Comparison of ENCODE assay signal across 19 mouse cellular contexts in the genomic region with DNA sequence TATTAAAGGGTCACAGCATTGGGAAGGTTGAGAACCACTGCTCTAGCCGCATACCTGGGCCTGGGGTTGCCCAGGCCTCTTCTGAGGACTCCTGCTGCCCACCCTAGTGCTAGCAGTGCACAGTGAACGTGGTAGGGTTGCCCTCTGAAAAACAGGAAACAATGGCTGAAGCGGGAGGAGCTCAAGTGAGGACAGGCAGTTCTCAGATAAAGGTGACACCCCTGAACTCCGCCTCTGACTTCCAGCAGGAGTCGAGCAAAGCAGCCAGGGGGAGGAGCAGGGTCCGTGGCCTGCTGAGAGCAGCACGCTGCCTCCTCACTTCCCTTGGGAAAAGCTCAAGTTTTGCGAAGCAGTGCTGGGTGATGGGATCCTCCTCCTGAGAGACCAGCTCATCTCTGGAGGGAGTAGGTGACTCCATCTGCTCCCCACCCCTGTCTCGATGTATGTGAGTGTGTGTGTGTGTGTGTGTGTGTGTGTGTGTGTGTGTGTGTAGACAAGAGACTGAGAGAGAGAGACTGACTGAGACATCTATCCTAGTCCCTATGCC. TPM values are rescaled to one million over a fixed set of nuclear protein-coding genes. Genes with fewer than 3 reads are reported as not detected.
DNase-seq lines count a peak whose midpoint lies in the region; ATAC-seq and TF ChIP-seq lines count a peak whose summit lies in the region.
"Had no signal": no experiment of that assay in that cellular context is flagged by ENCODE, and none has a peak within 500 bp of the region (broad histone marks: within the 10 kb centered on the region; RNA-seq: fewer than 3 reads in every experiment).

No protein-coding gene starts in this region.

- TF ChIP-seq CTCF in CH12.LX (conservative IDR thresholded peaks at IDR 0.05 in 1 of 2, IDR thresholded peaks at IDR 0.05 in 1 of 2; ENCODE audit: low read depth in 2 of 2, low read length in 2 of 2) (no peak), MEL (IDR thresholded peaks at IDR 0.05 in 2 of 3, conservative IDR thresholded peaks at IDR 0.05 in 1 of 3; ENCODE audit: control insufficient read depth in 1 of 3, insufficient read depth in 1 of 3, low read depth in 2 of 3, low read length in 3 of 3, poor library complexity in 1 of 3, severe bottlenecking in 1 of 3) (no peak)

- H3K4me2 ChIP-seq in heart, embryonic 13.5 days, result no peak overlapping the region
- no peak overlapping the region for H3K4me2 ChIP-seq in CH12.LX (ENCODE audit: insufficient read depth, low read depth, poor library complexity, severe bottlenecking)
- H3K4me2 ChIP-seq: forebrain, embryonic 12.5 days; neural tube, embryonic 13.5 days had no signal

- no peak overlapping the region for H3K4me3 ChIP-seq in heart, embryonic 13.5 days
- H3K4me3 ChIP-seq in CH12.LX (replicated peaks in 1 of 3; ENCODE audit: low read depth in 2 of 3, low read length in 2 of 3, poor library complexity in 1 of 3), result no peak overlapping the region
- H3K4me3 ChIP-seq in MEL (ENCODE audit: control insufficient read depth in 1 of 2, insufficient read depth in 1 of 2, low read depth in 2 of 2, low read length in 2 of 2), result peak overlapping the region; percentile 41 to 56
- H3K4me3 ChIP-seq: forebrain, embryonic 12.5 days; layer of hippocampus, adult 2 months; neural tube, embryonic 13.5 days had no signal

- 0 out of 2 replicates have a peak overlapping the region, but pooled peaks have one; percentile 10 for H3K9ac ChIP-seq in heart, embryonic 13.5 days
- H3K9ac ChIP-seq in CH12.LX (ENCODE audit: insufficient read depth, low read depth) (no peak overlapping the region), MEL (ENCODE audit: control insufficient read depth, low read depth, low read length, poor library complexity, severe bottlenecking) (0 out of 2 replicates have a peak overlapping the region, but pooled peaks have one; percentile 29)
- H3K9ac ChIP-seq: forebrain, embryonic 12.5 days; liver, embryonic 14.5 days; neural tube, embryonic 13.5 days had no signal

- peaks cover 7% of the 10 kb centered on the region for H3K4me1 ChIP-seq in heart, embryonic 13.5 days
- H3K4me1 ChIP-seq in CH12.LX (ENCODE audit: control insufficient read depth in 1 of 2, insufficient read depth in 2 of 2) (peaks cover 7 to 22% of the 10 kb centered on the region in 2 experiments; a peak in 2 of 4 replicates), MEL (ENCODE audit: control insufficient read depth in 1 of 2, insufficient read depth in 2 of 2, low read length in 2 of 2) (peaks cover 0 to 10% of the 10 kb centered on the region in 2 experiments; a peak in 1 of 4 replicates)

- no peak for DNase-seq in heart, postnatal 14 days
- peak; percentile 15 for DNase-seq in CH12.LX (ENCODE audit: extremely low read depth)
- DNase-seq in MEL (ENCODE audit: low read depth, low spot score), result peak; percentile 75
- DNase-seq in layer of hippocampus, adult 18-20 months (ENCODE audit: low spot score in 2 of 2), result no peak
- DNase-seq in kidney, adult 11 months, result no peak
- no peak for DNase-seq in cerebellum, adult 9-11 months
- DNase-seq: cerebellum, adult 11-12 months; lung, postnatal 36 days; spleen, adult 18-20 months; thymus, postnatal 25 days had no signal

- dilution Hi-C loops in CH12.LX (cut with MboI; ENCODE audit: extremely low pct_ligation_motif_present, extremely low pct_unique_long_range_greater_than_20kb, low sequenced_read_pairs), result no loop called here

- H3K79me2 ChIP-seq in CH12.LX (replicated peaks; ENCODE audit: control insufficient read depth, extremely low read depth, insufficient read depth, poor library complexity, severe bottlenecking), result no peaks in the 10 kb centered on the region
- H3K79me2 ChIP-seq in MEL (ENCODE audit: control insufficient read depth, insufficient read depth, low read length, poor library complexity), result no peaks in the 10 kb centered on the region

- TF ChIP-seq EP300 in CH12.LX (IDR thresholded peaks at IDR 0.05; ENCODE audit: low read length) (no peak), MEL (IDR thresholded peaks at IDR 0.05; ENCODE audit: low read depth in 1 of 2, low read length in 2 of 2) (no peak)

- no peak for ATAC-seq in heart, embryonic 13.5 days (ENCODE audit: extremely low read depth, insufficient number of reproducible peaks, low FRiP score, low TSS enrichment)
- ATAC-seq in erythroid progenitor cell, adult 5-6 weeks (replicated peaks; ENCODE audit: low FRiP score, poor library complexity, severe bottlenecking), result 0 out of 2 replicates have a peak, but pooled peaks have one; percentile 34
- ATAC-seq: activated CD4-positive, CD25-positive, alpha-beta regulatory T cell, adult 4 months had no signal

- WGBS in heart, embryonic 13.5 days, result 7% methylated on average over 9 of the region's 9 CpGs

- intact Hi-C loops in heart, postnatal 14 days (cut with DNase I), result no loop called here

- peaks cover 24% of the 10 kb centered on the region for H3K27me3 ChIP-seq in heart, embryonic 13.5 days (replicated peaks)
- H3K27me3 ChIP-seq in CH12.LX (replicated peaks) (peaks cover 1% of the 10 kb centered on the region), MEL (ENCODE audit: control insufficient read depth in 1 of 2, insufficient read depth in 2 of 2, low read length in 2 of 2) (peaks cover 0 to 1% of the 10 kb centered on the region in 2 experiments; a peak in 2 of 4 replicates)
- H3K27me3 ChIP-seq: forebrain, embryonic 12.5 days; neural tube, embryonic 13.5 days had no signal

- H3K36me3 ChIP-seq in heart, embryonic 13.5 days, result no peaks in the 10 kb centered on the region
- H3K36me3 ChIP-seq in CH12.LX (replicated peaks in 1 of 2; ENCODE audit: control insufficient read depth in 1 of 2, insufficient read depth in 1 of 2, low read length in 1 of 2) (no peaks in the 10 kb centered on the region), MEL (ENCODE audit: control insufficient read depth in 1 of 2, insufficient read depth in 2 of 2, low read length in 2 of 2) (peaks cover 0 to 5% of the 10 kb centered on the region in 2 experiments; a peak in 2 of 4 replicates)
- H3K36me3 ChIP-seq: forebrain, embryonic 12.5 days; neural tube, embryonic 13.5 days had no signal

- H3K9me3 ChIP-seq in heart, embryonic 13.5 days, result no peaks in the 10 kb centered on the region
- H3K9me3 ChIP-seq in CH12.LX (replicated peaks; ENCODE audit: low read length) (no peaks in the 10 kb centered on the region), MEL (replicated peaks; ENCODE audit: insufficient read depth, low read length) (no peaks in the 10 kb centered on the region)
- H3K9me3 ChIP-seq: forebrain, embryonic 12.5 days; neural tube, embryonic 13.5 days had no signal

- no peak for TF ChIP-seq POLR2A in CH12.LX (IDR thresholded peaks at IDR 0.05; ENCODE audit: low read depth, low read length)
- TF ChIP-seq POLR2A in MEL (IDR thresholded peaks at IDR 0.05; ENCODE audit: control insufficient read depth in 1 of 2, insufficient read depth in 1 of 2, low read depth in 1 of 2, low read length in 2 of 2, poor library complexity in 1 of 2), result 0 out of 4 replicates have a peak, but pooled peaks of 1 of the 2 experiments have one; percentile 34

- in situ Hi-C loops in CH12.LX (cut with MboI; ENCODE audit: low pct_ligation_motif_present, low pct_unique_long_range_greater_than_20kb, low sequenced_read_pairs), result no loop called here

- no peak overlapping the region for H3K27ac ChIP-seq in heart, embryonic 13.5 days (replicated peaks)
- H3K27ac ChIP-seq in CH12.LX (ENCODE audit: insufficient read depth, low read depth) (no peak overlapping the region), MEL (ENCODE audit: control insufficient read depth, low read depth, low read length) (no peak overlapping the region)
- H3K27ac ChIP-seq: forebrain, embryonic 12.5 days; layer of hippocampus, adult 2 months; liver, embryonic 14.5 days; neural tube, embryonic 13.5 days; stomach, postnatal 0 days had no signal

- TF ChIP-seq RAD21 in CH12.LX (IDR thresholded peaks at IDR 0.05; ENCODE audit: low read depth, low read length) (no peak), MEL (IDR thresholded peaks at IDR 0.05; ENCODE audit: low read depth, low read length) (no peak)

TF ChIP-seq in CH12.LX, 34 proteins besides CTCF, POLR2A, EP300 and RAD21 (continues in another document):
- TF ChIP-seq TBP (conservative IDR thresholded peaks at IDR 0.05; ENCODE audit: low read depth, low read length) (no peak), SIN3A (IDR thresholded peaks at IDR 0.05; ENCODE audit: low read length) (no peak), MAFK (IDR thresholded peaks at IDR 0.05; ENCODE audit: insufficient replicate concordance, low read length) (no peak), POLR2AphosphoS2 (IDR thresholded peaks at IDR 0.05; ENCODE audit: low read depth, low read length) (no peak), USF1 (IDR thresholded peaks at IDR 0.05; ENCODE audit: low read depth, low read length) (no peak), MAZ (IDR thresholded peaks at IDR 0.05; ENCODE audit: low read depth, low read length) (no peak), CHD2 (IDR thresholded peaks at IDR 0.05; ENCODE audit: low read length) (no peak), MAX (IDR thresholded peaks at IDR 0.05; ENCODE audit: low read length) (no peak), MXI1 (IDR thresholded peaks at IDR 0.05; ENCODE audit: low read depth, low read length) (no peak)

TF ChIP-seq in MEL, 35 proteins besides CTCF, POLR2A, EP300 and RAD21 (continues in another document):
- TF ChIP-seq MXI1 (IDR thresholded peaks at IDR 0.05; ENCODE audit: low read depth, low read length) (0 out of 2 replicates have a peak, but pooled peaks have one; percentile 48), MAX (IDR thresholded peaks at IDR 0.05; ENCODE audit: low read length) (no peak), MAZ (IDR thresholded peaks at IDR 0.05; ENCODE audit: low read depth, low read length) (0 out of 2 replicates have a peak, but pooled peaks have one; percentile 22), ZC3H11A (IDR thresholded peaks at IDR 0.05; ENCODE audit: low read depth, low read length) (no peak), CHD1 (IDR thresholded peaks at IDR 0.05; ENCODE audit: low read depth, low read length) (no peak), NELFE (IDR thresholded peaks at IDR 0.05; ENCODE audit: low read depth, low read length) (0 out of 2 replicates have a peak, but pooled peaks have one; percentile 22), SMC3 (IDR thresholded peaks at IDR 0.05; ENCODE audit: low read depth, low read length) (no peak), SIN3A (IDR thresholded peaks at IDR 0.05; ENCODE audit: low read length) (no peak)

RNA-seq across cellular contexts. Expression of a gene that starts 38.2 kb away (rescaled TPM):
- polyA plus RNA-seq in heart, embryonic 13.5 days (2015; fragmentation: Nextera tagmentation; extraction: Ambion mirVana), result 0.05 TPM in 1 of 2 replicates, not detected in the other
- total RNA-seq in heart, postnatal 14 days (2021), result under 1 TPM; 0.07 to 0.10 TPM
- total RNA-seq in CH12.LX (2012; rRNA removed) (0.04 TPM in 2 replicates), CH12.LX (2014; rRNA removed) (0.07 TPM in 1 of 2 replicates, not detected in the other), MEL (2012; rRNA removed) (not detected in 2 replicates)
- polyA plus RNA-seq in CH12.LX (2012; ENCODE audit: insufficient read length, low read depth) (0.20 and 0.30 TPM in 2 replicates), MEL (2012; ENCODE audit: insufficient read depth in 1 of 2, insufficient read length in 2 of 2, low read depth in 1 of 2, low replicate concordance in 2 of 2, missing spikeins in 1 of 2) (under 1 TPM in 1 of 2 experiments, not detected in 1; 0.07 TPM)
- total RNA-seq in erythroid progenitor cell, adult 5-6 weeks (2015; ENCODE audit: low replicate concordance), result 1.1 and 2.1 TPM in 2 replicates
- 1.9 and 2.6 TPM in 2 replicates for total RNA-seq in erythroid progenitor cell, adult 5-6 weeks (2017; ENCODE audit: low replicate concordance)
- total RNA-seq in layer of hippocampus, adult 18-20 months (2021), result 1 to 10 TPM; 6.9 to 7.8 TPM
- polyA plus RNA-seq: forebrain, embryonic 12.5 days; kidney, embryonic 14.5 days had no signal

Comparison
In these comparisons a context has a peak if more than half of its experiments do, and no peak if none do; other contexts are left out.
1. H3K4me3 ChIP-seq: peak in MEL (2 of 2); none in heart, embryonic 13.5 days (single experiment) and CH12.LX (0 of 3).
2. DNase-seq: peak in CH12.LX (single experiment) and MEL (single experiment); none in heart, postnatal 14 days (0 of 2), layer of hippocampus, adult 18-20 months (0 of 2), kidney, adult 11 months (single experiment) and cerebellum, adult 9-11 months (single experiment).